Mouse (Mus musculus): ENCODE data around the gene Tmco3.
"Not testable (repeated sequence)": the region's sequence is repeated elsewhere in the genome, so short reads cannot be mapped to it uniquely, and the experiment has no call there.

The Tmco3 gene

GRCm38 (mm10) chr8:13306309-13306909, 18.4 kb downstream of the Tmco3 start:
- no peak for DNase-seq (ENCODE audit: low spot score in 2 of 2)

- no peak for DNase-seq (ENCODE audit: low spot score in 2 of 2)
Observed at GRCm38 (mm10) chr8:13306916-13307315, 18.9 kb downstream of the Tmco3 start.

GRCm38 (mm10) chr8:13314922-13315321, 26.9 kb downstream of the Tmco3 start:
- no peak for DNase-seq (ENCODE audit: low spot score in 2 of 2)

GRCm38 (mm10) chr8:13316671-13317070, 28.7 kb downstream of the Tmco3 start:
- peak in 1 of 2 experiments; percentile 31 for DNase-seq (ENCODE audit: low spot score in 2 of 2)

GRCm38 (mm10) chr8:13326598-13326997, 38.6 kb downstream of the Tmco3 start:
- DNase-seq (ENCODE audit: low spot score in 2 of 2), result peak in 1 of 2 experiments; percentile 39

- no peak for DNase-seq (ENCODE audit: low spot score in 2 of 2)
Observed at GRCm38 (mm10) chr8:13334671-13335070, 46.7 kb downstream of the Tmco3 start.

- not testable (repeated sequence) for DNase-seq (ENCODE audit: low spot score in 2 of 2)
Observed at GRCm38 (mm10) chr8:13337245-13337644, 49.3 kb downstream of the Tmco3 start.

- DNase-seq (ENCODE audit: low spot score in 2 of 2), result no peak
Observed at GRCm38 (mm10) chr8:13337678-13338077, 49.7 kb downstream of the Tmco3 start.

GRCm38 (mm10) chr8:13338255-13338860, 50.4 kb downstream of the Tmco3 start, which contains the start of gene Tfdp1:
Gene Tfdp1, plus strand, starts transcription at chr8:13338751.
- peak; percentile 82 to 86 for DNase-seq (ENCODE audit: low spot score in 2 of 2)

GRCm38 (mm10) chr8:13338901-13339645, 51.1 kb downstream of the Tmco3 start:
- DNase-seq (ENCODE audit: low spot score in 2 of 2), result peak; percentile 35 to 36

- no peak for DNase-seq (ENCODE audit: low spot score in 2 of 2)
Observed at GRCm38 (mm10) chr8:13339646-13339990, 51.6 kb downstream of the Tmco3 start.

GRCm38 (mm10) chr8:13340650-13341049, 52.7 kb downstream of the Tmco3 start:
- DNase-seq (ENCODE audit: low spot score in 2 of 2), result no peak

- no peak for DNase-seq (ENCODE audit: low spot score in 2 of 2)
Observed at GRCm38 (mm10) chr8:13342340-13342739, 54.4 kb downstream of the Tmco3 start.

- no peak for DNase-seq (ENCODE audit: low spot score in 2 of 2)
Observed at GRCm38 (mm10) chr8:13343134-13343533, 55.1 kb downstream of the Tmco3 start.

GRCm38 (mm10) chr8:13350052-13350451, 62.1 kb downstream of the Tmco3 start:
- DNase-seq (ENCODE audit: low spot score in 2 of 2), result no peak

GRCm38 (mm10) chr8:13351593-13351992, 63.6 kb downstream of the Tmco3 start:
- no peak for DNase-seq (ENCODE audit: low spot score in 2 of 2)

- no peak for DNase-seq (ENCODE audit: low spot score in 2 of 2)
Observed at GRCm38 (mm10) chr8:13352601-13353000, 64.6 kb downstream of the Tmco3 start.

GRCm38 (mm10) chr8:13353155-13353833, 65.3 kb downstream of the Tmco3 start:
- no peak for DNase-seq (ENCODE audit: low spot score in 2 of 2)

GRCm38 (mm10) chr8:13353883-13354282, 65.9 kb downstream of the Tmco3 start:
- DNase-seq (ENCODE audit: low spot score in 2 of 2), result no peak

- DNase-seq (ENCODE audit: low spot score in 2 of 2), result no peak
Observed at GRCm38 (mm10) chr8:13356221-13356620, 68.2 kb downstream of the Tmco3 start.

GRCm38 (mm10) chr8:13356681-13357080, 68.7 kb downstream of the Tmco3 start:
- DNase-seq (ENCODE audit: low spot score in 2 of 2), result no peak

- no peak for DNase-seq (ENCODE audit: low spot score in 2 of 2)
Observed at GRCm38 (mm10) chr8:13360213-13360612, 72.2 kb downstream of the Tmco3 start.

Data from thymus, postnatal 10 days (tissue).